Mouse (Mus musculus) midbrain, embryonic 12.5 days (tissue): ENCODE data around the gene Ick. TPM values are rescaled to one million over a fixed set of nuclear protein-coding genes. Genes with fewer than 3 reads are reported as not detected.
A peak's percentile ranks its signal among the peaks of the same experiment; 100 is the strongest.
"Not testable (repeated sequence)": the region's sequence is repeated elsewhere in the genome, so short reads cannot be mapped to it uniquely, and the experiment has no call there.

Experiments used
- ATAC-seq: fragments of 200-750 bp; cut with Nextera tagmentation; 2 replicates; pipeline ENCODE4 v1.8.0; 2017; ENCODE audit warnings: low read depth, moderate TSS enrichment, moderate library complexity; ENCODE audit not compliant: low FRiP score
- H3K27ac ChIP-seq: fragments of 300-500 bp; sonication (generic); replicated peaks from 2 replicates; pipeline ENCODE4 v1.5.1; 2016; ENCODE audit warnings: mild to moderate bottlenecking
- H3K27me3 ChIP-seq: fragments of 300-500 bp; sonication (generic); 2 replicates; pipeline ENCODE4 v1.6.1; 2016; ENCODE audit warnings: mild to moderate bottlenecking
- H3K36me3 ChIP-seq: fragments of 300-500 bp; sonication (generic); 2 replicates; pipeline ENCODE4 v1.6.1; 2016
- H3K4me1 ChIP-seq: fragments of 300-500 bp; sonication (generic); 2 replicates; pipeline ENCODE4 v1.6.1; 2016
- H3K4me2 ChIP-seq: fragments of 300-500 bp; sonication (generic); replicated peaks from 2 replicates; pipeline ENCODE4 v1.6.1; 2016; ENCODE audit warnings: mild to moderate bottlenecking, moderate library complexity
- H3K4me3 ChIP-seq: fragments of 300-500 bp; sonication (generic); 2 replicates; pipeline ENCODE4 v1.5.1; 2016; ENCODE audit warnings: mild to moderate bottlenecking
- H3K9ac ChIP-seq: fragments of 300-500 bp; sonication (generic); replicated peaks from 2 replicates; pipeline ENCODE4 v1.6.1; 2016; ENCODE audit warnings: mild to moderate bottlenecking, moderate library complexity
- H3K9me3 ChIP-seq: fragments of 300-500 bp; sonication (generic); 2 replicates; pipeline ENCODE4 v1.6.1; 2016; ENCODE audit warnings: mild to moderate bottlenecking
- WGBS: fragments of 180-500 bp; shearing (Covaris S2); methylation state at CpG from one replicate; pipeline ENCODE4 v1.1.7; 2016; 5-methylcytosine and 5-hydroxymethylcytosine counted together
- polyA plus RNA-seq: library from polyadenylated mRNA; unstranded; fragments of >200 nt; fragmentation: Nextera tagmentation; extraction: Ambion mirVana; gene quantifications from 2 replicates; pipeline ENCODE4 v1.2.1, GENCODE M21; 2016

Ick gene
- polyA plus RNA-seq, 1 experiment from 2014 or later: 40.1 TPM

- H3K4me3 ChIP-seq: no peak overlapping the region
- H3K27me3 ChIP-seq: no peaks in the 10 kb centered on the region
- WGBS: 87% methylated on average over 5 of the region's 5 CpGs
- no peak overlapping the region for H3K4me2 ChIP-seq
- H3K27ac ChIP-seq: no peak overlapping the region
- H3K36me3 ChIP-seq: no peaks in the 10 kb centered on the region
- ATAC-seq: no peak
- H3K9me3 ChIP-seq: no peaks in the 10 kb centered on the region
- no peak overlapping the region for H3K9ac ChIP-seq
- 0 out of 2 replicates have a peak, but pooled peaks cover 3% of the 10 kb centered on the region for H3K4me1 ChIP-seq
These were observed 69.2 kb downstream of the Ick start for GRCm38 (mm10) chr9:78178197-78178596.

- 0 out of 2 replicates have a peak, but pooled peaks cover 3% of the 10 kb centered on the region for H3K4me1 ChIP-seq
- no peak overlapping the region for H3K4me2 ChIP-seq
- H3K9ac ChIP-seq: no peak overlapping the region
- 90% methylated on average over 2 of the region's 2 CpGs for WGBS
- H3K4me3 ChIP-seq: no peak overlapping the region
- H3K27me3 ChIP-seq: no peaks in the 10 kb centered on the region
- H3K27ac ChIP-seq: no peak overlapping the region
- no peaks in the 10 kb centered on the region for H3K36me3 ChIP-seq
- no peak for ATAC-seq
- H3K9me3 ChIP-seq: no peaks in the 10 kb centered on the region
These were observed 70.1 kb downstream of the Ick start for GRCm38 (mm10) chr9:78179071-78179470.

GRCm38 (mm10) chr9:78182474-78182873 is 73.5 kb downstream of the Ick start, which contains the start of gene Gsta4:
Gsta4 (plus strand) TSS chr9:78182774.
- not testable (repeated sequence) for H3K4me2 ChIP-seq, H3K9me3 ChIP-seq, H3K27me3 ChIP-seq, ATAC-seq, H3K27ac ChIP-seq, H3K4me1 ChIP-seq, H3K36me3 ChIP-seq, H3K9ac ChIP-seq, H3K4me3 ChIP-seq
- 87% methylated on average over 4 of the region's 7 CpGs for WGBS

- no peaks in the 10 kb centered on the region for H3K36me3 ChIP-seq
- peaks cover 4% of the 10 kb centered on the region; the same call in 1 of the 2 replicates for H3K4me1 ChIP-seq
- no peak for ATAC-seq
- H3K9me3 ChIP-seq: no peaks in the 10 kb centered on the region
- no peak overlapping the region for H3K4me2 ChIP-seq
- H3K9ac ChIP-seq: no peak overlapping the region
- 91% methylated on average over 9 of the region's 9 CpGs for WGBS
- no peak overlapping the region for H3K4me3 ChIP-seq
- H3K27ac ChIP-seq: no peak overlapping the region
- H3K27me3 ChIP-seq: peaks cover 14% of the 10 kb centered on the region
These were observed 76.7 kb downstream of the Ick start for GRCm38 (mm10) chr9:78185686-78186085.

GRCm38 (mm10) chr9:78188910-78189309 is 79.9 kb downstream of the Ick start:
- Histone ChIP-seq H3K36me3 (no peaks in the 10 kb centered on the region), H3K27ac (no peak overlapping the region), H3K27me3 (peaks cover 26% of the 10 kb centered on the region), H3K4me3 (no peak overlapping the region), H3K9me3 (no peaks in the 10 kb centered on the region), H3K4me1 (peaks cover 19% of the 10 kb centered on the region), H3K4me2 (no peak overlapping the region), H3K9ac (no peak overlapping the region)
- ATAC-seq: no peak
- WGBS: 89% methylated on average over 8 of the region's 8 CpGs

GRCm38 (mm10) chr9:78190651-78191634 is 82.0 kb downstream of the Ick start:
- peaks cover 19% of the 10 kb centered on the region for H3K4me1 ChIP-seq

GRCm38 (mm10) chr9:78191736-78192135 is 82.7 kb downstream of the Ick start:
- no peaks in the 10 kb centered on the region for H3K9me3 ChIP-seq
- peak overlapping the region; percentile 65 for H3K4me2 ChIP-seq
- WGBS: under 1% methylated on average over 18 of the region's 18 CpGs
- no peaks in the 10 kb centered on the region for H3K36me3 ChIP-seq
- peaks cover 26% of the 10 kb centered on the region for H3K27me3 ChIP-seq
- peaks cover 19% of the 10 kb centered on the region for H3K4me1 ChIP-seq
- ATAC-seq: 0 out of 2 replicates have a peak, but pooled peaks have one; percentile 51
- H3K27ac ChIP-seq: no peak overlapping the region
- H3K9ac ChIP-seq: 0 out of 2 replicates have a peak overlapping the region, but pooled peaks have one; percentile 4
- H3K4me3 ChIP-seq: peak overlapping the region; percentile 38

More at GRCm38 (mm10) chr9:78190651-78191634, 82.0 kb downstream of the Ick start:
- Histone ChIP-seq H3K9me3 (no peaks in the 10 kb centered on the region), H3K4me2 (peak overlapping the region; percentile 65), H3K9ac (0 out of 2 replicates have a peak overlapping the region, but pooled peaks have one; percentile 4), H3K27me3 (peaks cover 26% of the 10 kb centered on the region), H3K27ac (no peak overlapping the region), H3K36me3 (no peaks in the 10 kb centered on the region), H3K4me3 (peak overlapping the region; percentile 38)
- 1% methylated on average over 19 of the region's 19 CpGs for WGBS
- peak; percentile 43; the same call in 1 of the 2 replicates for ATAC-seq

GRCm38 (mm10) chr9:78193902-78194597 is 85.1 kb downstream of the Ick start:
- Histone ChIP-seq H3K4me2 (no peak overlapping the region), H3K4me3 (no peak overlapping the region), H3K9me3 (no peaks in the 10 kb centered on the region), H3K27ac (no peak overlapping the region), H3K9ac (no peak overlapping the region), H3K4me1 (peaks cover 19% of the 10 kb centered on the region), H3K36me3 (no peaks in the 10 kb centered on the region), H3K27me3 (peaks cover 26% of the 10 kb centered on the region)
- 49% methylated on average over 9 of the region's 9 CpGs for WGBS
- ATAC-seq: peak; percentile 41; the same call in 1 of the 2 replicates

- no peaks in the 10 kb centered on the region for H3K36me3 ChIP-seq
- H3K9ac ChIP-seq: no peak overlapping the region
- H3K4me1 ChIP-seq: peaks cover 19% of the 10 kb centered on the region
- no peaks in the 10 kb centered on the region for H3K9me3 ChIP-seq
- H3K4me3 ChIP-seq: no peak overlapping the region
- no peak overlapping the region for H3K27ac ChIP-seq
- peaks cover 18% of the 10 kb centered on the region for H3K27me3 ChIP-seq
- H3K4me2 ChIP-seq: no peak overlapping the region
- WGBS: 87% methylated on average over 11 of the region's 11 CpGs
- no peak for ATAC-seq
These were observed 86.0 kb downstream of the Ick start for GRCm38 (mm10) chr9:78195034-78195433.

GRCm38 (mm10) chr9:78197801-78198200 is 88.8 kb downstream of the Ick start:
- Histone ChIP-seq H3K9me3 (no peaks in the 10 kb centered on the region), H3K4me3 (no peak overlapping the region), H3K4me1 (no peaks in the 10 kb centered on the region), H3K4me2 (no peak overlapping the region), H3K9ac (no peak overlapping the region), H3K27ac (no peak overlapping the region), H3K36me3 (no peaks in the 10 kb centered on the region), H3K27me3 (peaks cover under 1% of the 10 kb centered on the region; the same call in 1 of the 2 replicates)
- WGBS: 95% methylated on average over 9 of the region's 9 CpGs
- ATAC-seq: no peak

GRCm38 (mm10) chr9:78204194-78204593 is 95.2 kb downstream of the Ick start:
- Histone ChIP-seq H3K4me2 (no peak overlapping the region), H3K9me3 (no peaks in the 10 kb centered on the region), H3K9ac (no peak overlapping the region), H3K4me3 (no peak overlapping the region), H3K27ac (no peak overlapping the region), H3K36me3 (no peaks in the 10 kb centered on the region), H3K27me3 (no peaks in the 10 kb centered on the region), H3K4me1 (no peaks in the 10 kb centered on the region)
- 91% methylated on average over 6 of the region's 6 CpGs for WGBS
- ATAC-seq: no peak

- no peaks in the 10 kb centered on the region for H3K4me1 ChIP-seq
- H3K9me3 ChIP-seq: no peaks in the 10 kb centered on the region
- H3K27ac ChIP-seq: no peak overlapping the region
- 75% methylated on average over 4 of the region's 4 CpGs for WGBS
- H3K36me3 ChIP-seq: no peaks in the 10 kb centered on the region
- no peak for ATAC-seq
- H3K4me3 ChIP-seq: no peak overlapping the region
- no peak overlapping the region for H3K9ac ChIP-seq
- H3K4me2 ChIP-seq: no peak overlapping the region
- no peaks in the 10 kb centered on the region for H3K27me3 ChIP-seq
These were observed 100.0 kb downstream of the Ick start for GRCm38 (mm10) chr9:78208956-78209355.
